Mouse (Mus musculus): ENCODE data around the gene Trmu. TPM values are rescaled to one million over a fixed set of nuclear protein-coding genes. Genes with fewer than 3 reads are reported as not detected.
A peak's percentile ranks its signal among the peaks of the same experiment; 100 is the strongest.

Trmu gene
- polyA plus RNA-seq (2015; fragmentation: Nextera tagmentation; extraction: Ambion mirVana), result 39.4 and 50.4 TPM in 2 replicates

GRCm38 (mm10) chr15:85878848-85879497 lies at the start of gene Trmu:
TSS of gene Trmu (plus strand) at chr15:85879312.
- Histone ChIP-seq H3K36me3 (peaks cover 56% of the 10 kb centered on the region), H3K4me2 (peak within 1 kb of the TSS; percentile 90), H3K9ac (peak within 1 kb of the TSS; percentile 87), H3K4me3 (replicated peaks) (peak within 1 kb of the TSS; percentile 86), H3K27me3 (no peaks in the 10 kb centered on the region), H3K27ac (peak within 1 kb of the TSS; percentile 84), H3K4me1 (peaks cover 19% of the 10 kb centered on the region), H3K9me3 (replicated peaks) (no peaks in the 10 kb centered on the region)
- ATAC-seq (replicated peaks; ENCODE audit: low FRiP score), result peak; percentile 96
- under 1% methylated on average over 50 of the region's 50 CpGs for WGBS

DNA sequence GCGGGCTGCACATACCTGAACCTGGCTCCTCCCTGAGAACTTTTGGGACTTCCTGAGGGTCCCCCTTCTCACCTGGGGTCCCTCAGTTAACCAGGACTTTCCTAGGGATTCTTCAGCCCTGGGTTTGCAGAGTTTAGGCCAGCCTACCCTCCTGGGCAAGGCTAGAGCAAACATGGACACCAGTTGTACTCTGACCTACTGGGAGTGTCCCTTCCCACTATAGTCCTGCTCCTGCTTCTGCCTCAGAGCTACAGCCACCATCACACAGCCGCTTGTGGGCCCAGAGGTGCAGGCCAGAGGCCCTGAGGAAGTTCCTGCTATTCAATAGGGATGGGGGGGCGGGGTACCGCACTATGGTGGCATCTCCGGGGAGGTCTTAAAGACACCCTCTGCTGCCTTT lies 49.6 kb upstream of the Trmu start:
- 70% methylated on average over 5 of the region's 5 CpGs for WGBS
- no peaks in the 10 kb centered on the region for H3K9me3 ChIP-seq (replicated peaks)
- H3K27ac ChIP-seq, result no peak overlapping the region
- no peak overlapping the region for H3K9ac ChIP-seq
- ATAC-seq (replicated peaks; ENCODE audit: low FRiP score), result no peak
- no peak overlapping the region for H3K4me2 ChIP-seq
- no peak overlapping the region for H3K4me3 ChIP-seq (replicated peaks)
- no peaks in the 10 kb centered on the region for H3K27me3 ChIP-seq
- H3K4me1 ChIP-seq, result peaks cover 14% of the 10 kb centered on the region
- H3K36me3 ChIP-seq, result no peaks in the 10 kb centered on the region

- peak; percentile 90 for ATAC-seq (replicated peaks; ENCODE audit: low FRiP score)
- no peaks in the 10 kb centered on the region for H3K9me3 ChIP-seq (replicated peaks)
- H3K27ac ChIP-seq, result peak within 1 kb of the TSS; percentile 60; the same call in 1 of the 2 replicates
- no peaks in the 10 kb centered on the region for H3K27me3 ChIP-seq
- peak within 1 kb of the TSS; percentile 70 for H3K4me3 ChIP-seq (replicated peaks)
- H3K4me2 ChIP-seq, result peak within 1 kb of the TSS; percentile 83
- H3K9ac ChIP-seq, result peak within 1 kb of the TSS; percentile 57
- H3K36me3 ChIP-seq, result 0 out of 2 replicates have a peak, but pooled peaks cover 5% of the 10 kb centered on the region
- peaks cover 14% of the 10 kb centered on the region for H3K4me1 ChIP-seq
- WGBS, result under 1% methylated on average over 27 of the region's 27 CpGs
Measured at GRCm38 (mm10) chr15:85831954-85832590, 47.0 kb upstream of the Trmu start, which contains the start of gene Ttc38. TSS of gene Ttc38 (plus strand) at chr15:85832306.

DNA sequence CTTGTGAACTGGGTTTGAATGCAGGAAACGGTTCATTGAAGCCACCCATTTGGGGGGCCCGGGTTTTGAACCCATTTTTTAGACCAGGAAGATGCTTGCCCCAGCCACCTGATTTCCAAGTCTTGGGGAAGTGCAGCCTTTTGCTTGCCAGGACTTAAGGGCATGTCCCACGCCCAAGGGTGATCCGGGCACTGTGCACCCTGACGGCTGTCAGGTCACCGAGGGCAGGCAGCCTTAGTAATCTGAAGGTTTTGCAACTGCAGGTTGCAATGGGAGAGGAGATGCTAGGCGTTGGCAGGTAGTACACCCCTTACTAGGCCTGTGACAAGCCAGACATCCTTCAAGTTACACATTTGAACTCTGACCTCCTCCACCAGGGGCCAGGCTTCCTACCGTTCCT lies 46.5 kb upstream of the Trmu start:
- Histone ChIP-seq H3K36me3 (0 out of 2 replicates have a peak, but pooled peaks cover 5% of the 10 kb centered on the region), H3K4me2 (peak overlapping the region; percentile 83), H3K4me3 (replicated peaks) (peak overlapping the region; percentile 70), H3K9me3 (replicated peaks) (no peaks in the 10 kb centered on the region), H3K27me3 (no peaks in the 10 kb centered on the region), H3K27ac (peak overlapping the region; percentile 60; the same call in 1 of the 2 replicates), H3K4me1 (peaks cover 14% of the 10 kb centered on the region), H3K9ac (peak overlapping the region; percentile 57)
- no peak for ATAC-seq (replicated peaks; ENCODE audit: low FRiP score)
- WGBS, result 43% methylated on average over 8 of the region's 8 CpGs

DNA sequence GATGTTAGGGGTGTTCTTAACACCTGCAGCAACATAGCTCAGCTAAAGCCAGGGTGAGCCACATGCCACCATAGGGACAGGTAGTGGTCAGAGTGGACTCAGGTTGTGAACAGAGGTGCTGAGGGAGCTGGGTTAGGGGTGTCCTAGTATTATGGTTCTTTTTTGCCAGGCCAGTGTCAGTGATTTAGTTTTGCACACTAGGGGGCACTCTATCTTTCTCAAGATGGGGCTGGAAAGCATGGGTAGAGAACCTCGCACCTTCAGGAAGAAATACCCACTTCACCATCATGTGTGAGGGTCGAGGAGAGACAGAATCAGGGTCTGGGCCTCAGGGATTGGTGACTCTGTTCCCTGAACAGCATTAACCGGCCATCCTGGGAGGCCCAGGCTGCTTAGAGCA lies 43.8 kb upstream of the Trmu start:
- no peak overlapping the region for H3K4me3 ChIP-seq (replicated peaks)
- H3K9ac ChIP-seq, result no peak overlapping the region
- no peak for ATAC-seq (replicated peaks; ENCODE audit: low FRiP score)
- no peak overlapping the region for H3K4me2 ChIP-seq
- no peak overlapping the region for H3K27ac ChIP-seq
- H3K36me3 ChIP-seq, result 0 out of 2 replicates have a peak, but pooled peaks cover 5% of the 10 kb centered on the region
- WGBS, result 65% methylated on average over 3 of the region's 3 CpGs
- no peaks in the 10 kb centered on the region for H3K9me3 ChIP-seq (replicated peaks)
- no peaks in the 10 kb centered on the region for H3K27me3 ChIP-seq
- peaks cover 14% of the 10 kb centered on the region for H3K4me1 ChIP-seq

- Histone ChIP-seq H3K9ac (no peak overlapping the region), H3K4me3 (replicated peaks) (no peak overlapping the region), H3K9me3 (replicated peaks) (no peaks in the 10 kb centered on the region), H3K27me3 (no peaks in the 10 kb centered on the region), H3K4me2 (no peak overlapping the region), H3K27ac (no peak overlapping the region), H3K36me3 (0 out of 2 replicates have a peak, but pooled peaks cover 5% of the 10 kb centered on the region), H3K4me1 (peaks cover 8% of the 10 kb centered on the region)
- ATAC-seq (replicated peaks; ENCODE audit: low FRiP score), result no peak
- 88% methylated on average over 5 of the region's 5 CpGs for WGBS
Measured at GRCm38 (mm10) chr15:85836887-85837286, 42.2 kb upstream of the Trmu start.

DNA sequence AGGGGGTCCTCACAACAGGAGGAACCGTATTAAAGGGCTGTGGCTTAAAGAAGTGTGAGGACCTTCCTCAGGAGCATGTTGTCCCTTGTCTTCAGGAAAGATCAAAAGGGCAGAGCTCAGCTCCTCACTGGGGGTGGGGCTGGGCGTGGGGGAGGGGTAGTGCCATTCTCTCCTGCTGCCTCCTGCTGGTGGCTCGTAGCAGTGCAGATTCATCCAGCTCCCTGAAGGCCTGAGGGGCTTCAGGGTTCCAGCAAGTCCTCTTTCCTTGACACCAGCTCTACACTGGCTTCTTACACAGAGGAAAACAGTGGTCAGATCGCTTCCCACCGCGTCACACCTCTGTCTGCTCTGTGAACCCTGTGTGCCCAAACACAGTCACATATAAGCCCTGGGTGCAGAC lies 38.1 kb upstream of the Trmu start:
- 31% methylated on average over 6 of the region's 6 CpGs for WGBS
- Histone ChIP-seq H3K4me2 (no peak overlapping the region), H3K36me3 (0 out of 2 replicates have a peak, but pooled peaks cover 5% of the 10 kb centered on the region), H3K27me3 (no peaks in the 10 kb centered on the region), H3K4me3 (replicated peaks) (no peak overlapping the region), H3K9ac (no peak overlapping the region), H3K9me3 (replicated peaks) (no peaks in the 10 kb centered on the region), H3K27ac (no peak overlapping the region), H3K4me1 (no peaks in the 10 kb centered on the region)
- ATAC-seq (replicated peaks; ENCODE audit: low FRiP score), result no peak

DNA sequence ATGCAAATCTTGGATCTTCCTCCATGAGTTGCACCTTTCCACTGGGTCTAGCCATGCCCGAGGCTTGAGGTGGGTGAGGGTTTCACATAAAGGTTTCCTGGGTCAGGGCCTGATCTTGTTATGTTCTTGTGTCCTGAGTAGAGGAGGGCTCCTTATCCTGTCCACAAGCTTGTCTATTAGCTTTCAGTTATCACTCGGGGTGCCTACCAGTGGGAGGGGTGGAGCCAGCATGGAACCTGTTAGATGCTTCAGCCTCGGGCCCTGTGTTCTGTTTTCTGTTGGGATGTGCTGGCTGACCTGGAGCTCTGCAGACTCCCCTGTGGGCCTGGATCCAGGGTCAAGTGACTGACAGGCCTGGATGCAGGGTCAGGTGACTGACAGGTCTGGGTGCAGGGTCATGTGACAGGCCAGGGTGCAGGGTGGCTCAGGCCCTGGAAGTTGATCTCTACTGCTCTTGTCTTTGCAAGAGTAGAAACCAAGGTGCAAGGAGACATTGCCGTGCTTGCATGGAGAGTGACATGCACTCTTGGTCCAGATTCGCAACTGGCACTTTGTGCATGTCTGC lies 37.2 kb upstream of the Trmu start:
- Histone ChIP-seq H3K27ac (no peak overlapping the region), H3K4me1 (no peaks in the 10 kb centered on the region), H3K4me2 (no peak overlapping the region), H3K4me3 (replicated peaks) (no peak overlapping the region), H3K27me3 (no peaks in the 10 kb centered on the region), H3K9ac (no peak overlapping the region), H3K36me3 (no peaks in the 10 kb centered on the region), H3K9me3 (replicated peaks) (no peaks in the 10 kb centered on the region)
- ATAC-seq (replicated peaks; ENCODE audit: low FRiP score), result no peak
- WGBS, result 76% methylated on average over 5 of the region's 5 CpGs

- no peaks in the 10 kb centered on the region for H3K27me3 ChIP-seq
- H3K4me1 ChIP-seq, result no peaks in the 10 kb centered on the region
- no peak overlapping the region for H3K27ac ChIP-seq
- H3K9me3 ChIP-seq (replicated peaks), result no peaks in the 10 kb centered on the region
- no peak overlapping the region for H3K4me2 ChIP-seq
- no peak overlapping the region for H3K4me3 ChIP-seq (replicated peaks)
- ATAC-seq (replicated peaks; ENCODE audit: low FRiP score), result no peak
- no peaks in the 10 kb centered on the region for H3K36me3 ChIP-seq
- H3K9ac ChIP-seq, result no peak overlapping the region
Measured at GRCm38 (mm10) chr15:85845071-85845470, 34.0 kb upstream of the Trmu start.

DNA sequence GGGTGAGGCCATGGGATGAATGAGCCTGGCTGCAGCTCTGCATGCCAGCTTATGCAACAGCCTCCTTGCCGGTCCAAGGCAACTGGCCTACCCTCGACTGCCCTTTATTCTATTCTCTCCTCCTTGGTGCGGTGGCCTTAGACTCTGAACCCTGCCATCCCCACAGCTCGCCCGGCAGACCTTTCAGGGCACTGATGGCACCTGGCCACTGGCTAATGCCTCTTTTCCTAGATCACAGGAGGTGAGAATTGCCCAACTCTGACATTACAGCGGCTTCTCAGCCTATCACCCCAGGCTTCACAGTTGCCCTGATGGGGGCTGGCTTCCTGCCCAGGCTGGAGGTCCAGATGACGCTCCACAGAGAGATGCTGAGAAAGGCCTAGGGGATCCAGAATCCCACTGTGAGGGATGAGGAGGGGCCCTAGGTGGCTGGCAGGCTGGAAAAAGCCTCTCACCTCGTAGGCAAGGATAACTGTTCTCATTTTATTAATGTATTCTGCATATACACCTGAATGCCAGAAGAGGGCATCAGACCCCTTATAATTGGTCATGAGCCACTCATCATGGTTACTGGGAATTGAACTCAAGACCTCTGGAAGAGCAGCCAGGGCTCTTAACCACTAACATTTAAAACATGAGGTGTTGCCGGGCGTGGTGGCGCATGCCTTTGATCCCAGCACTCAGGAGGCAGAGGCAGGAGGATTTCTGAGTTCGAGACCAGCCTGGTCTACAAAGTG lies 27.3 kb upstream of the Trmu start:
- Histone ChIP-seq H3K9me3 (replicated peaks) (no peaks in the 10 kb centered on the region), H3K4me3 (replicated peaks) (no peak overlapping the region), H3K4me2 (no peak overlapping the region), H3K9ac (no peak overlapping the region), H3K27ac (no peak overlapping the region), H3K36me3 (no peaks in the 10 kb centered on the region), H3K27me3 (no peaks in the 10 kb centered on the region), H3K4me1 (no peaks in the 10 kb centered on the region)
- ATAC-seq (replicated peaks; ENCODE audit: low FRiP score), result no peak
- WGBS, result 87% methylated on average over 12 of the region's 12 CpGs

DNA sequence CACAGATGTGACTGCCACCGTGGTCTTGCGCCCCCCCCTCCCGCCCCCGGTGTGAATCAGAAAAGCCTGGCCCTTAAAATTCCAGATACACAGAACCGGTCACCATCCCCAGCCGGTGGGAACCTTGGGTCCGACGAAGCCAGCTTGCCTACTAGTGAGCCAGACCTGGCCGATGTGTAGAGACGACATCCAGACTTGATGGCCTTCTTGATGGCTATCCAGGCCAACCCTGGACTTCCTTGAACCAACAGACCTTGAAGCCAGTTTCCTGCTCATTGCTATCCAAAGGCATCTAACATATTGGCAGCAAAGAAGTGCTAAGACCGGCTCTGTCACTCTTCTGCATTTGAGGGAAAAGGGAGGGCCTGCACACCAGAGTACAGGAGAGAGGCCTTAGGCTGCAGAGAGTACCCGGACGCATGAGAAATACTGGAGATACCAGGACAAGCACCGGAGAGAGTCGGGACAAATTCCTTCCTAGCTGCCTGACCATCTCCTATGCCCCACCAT lies 20.1 kb upstream of the Trmu start:
- Histone ChIP-seq H3K4me3 (replicated peaks) (peak overlapping the region; percentile 69), H3K9me3 (replicated peaks) (no peaks in the 10 kb centered on the region), H3K27me3 (no peaks in the 10 kb centered on the region), H3K4me2 (peak overlapping the region; percentile 89), H3K27ac (peak overlapping the region; percentile 83), H3K9ac (peak overlapping the region; percentile 77), H3K36me3 (peaks cover 31% of the 10 kb centered on the region), H3K4me1 (peaks cover 25% of the 10 kb centered on the region)
- peak; percentile 23 for ATAC-seq (replicated peaks; ENCODE audit: low FRiP score)
- WGBS, result 5% methylated on average over 15 of the region's 15 CpGs
